Mouse (Mus musculus) T-helper 17 cell (primary cell): ENCODE data around the gene AC109138.7.

Source experiments
- in situ Hi-C, 2 experiments: fragments of 300-600 bp; cut with MboI, MseI; formaldehyde crosslinking; loops; 1 replicate in 1 of 2; 2 replicates in 1 of 2; pipeline ENCODE4 v1.15.1; 2025; ENCODE audit warnings: high pct_unique_total_duplicates in 2 of 2

The AC109138.7 gene

GRCm38 (mm10) chr19:4192251-4192985 is 21.7 kb upstream of the AC109138.7 start:
- in situ Hi-C loops = no loop called here

GRCm38 (mm10) chr19:4193129-4193528 is 21.0 kb upstream of the AC109138.7 start:
- in situ Hi-C loops = no loop called here

- in situ Hi-C loops = no loop called here
Measured at GRCm38 (mm10) chr19:4194021-4194724, 20.0 kb upstream of the AC109138.7 start.

GRCm38 (mm10) chr19:4194776-4195650 is 19.1 kb upstream of the AC109138.7 start:
- in situ Hi-C loops = no loop called here

GRCm38 (mm10) chr19:4196048-4196447 is 18.1 kb upstream of the AC109138.7 start:
- in situ Hi-C loops = no loop called here

GRCm38 (mm10) chr19:4196548-4196947 is 17.6 kb upstream of the AC109138.7 start:
- in situ Hi-C loops = no loop called here

- in situ Hi-C loops = no loop called here
Measured at GRCm38 (mm10) chr19:4197180-4197579, 17.0 kb upstream of the AC109138.7 start.

- in situ Hi-C loops = no loop called here
Measured at GRCm38 (mm10) chr19:4201291-4201909, 12.8 kb upstream of the AC109138.7 start, which contains the start of gene Rad9a. Gene Rad9a, minus strand, starts transcription at chr19:4201662.

GRCm38 (mm10) chr19:4202149-4202548 is 12.0 kb upstream of the AC109138.7 start:
- in situ Hi-C loops = no loop called here

GRCm38 (mm10) chr19:4203148-4203547 is 11.0 kb upstream of the AC109138.7 start:
- in situ Hi-C loops = no loop called here

- in situ Hi-C loops = no loop called here
Measured at GRCm38 (mm10) chr19:4203604-4204326, 10.4 kb upstream of the AC109138.7 start.

- in situ Hi-C loops = loop anchor here in 1 of 2 experiments (5.0 kb wide), 1 partner anchor 37 kb away; no protein-coding TSS in a partner anchor
Measured at GRCm38 (mm10) chr19:4204889-4205288, 9.3 kb upstream of the AC109138.7 start.

- in situ Hi-C loops = loop anchor here in 1 of 2 experiments (5.0 kb wide), 1 partner anchor 35 kb away; no protein-coding TSS in a partner anchor
Measured at GRCm38 (mm10) chr19:4206971-4207370, 7.2 kb upstream of the AC109138.7 start.

- in situ Hi-C loops = loop anchor here in 1 of 2 experiments (5.0 kb wide), 1 partner anchor 34 kb away; no protein-coding TSS in a partner anchor
Measured at GRCm38 (mm10) chr19:4208563-4208962, 5.6 kb upstream of the AC109138.7 start.

- in situ Hi-C loops = no loop called here
Measured at GRCm38 (mm10) chr19:4211891-4212588, 2.1 kb upstream of the AC109138.7 start.

GRCm38 (mm10) chr19:4213524-4213974 is 608 bp upstream of the AC109138.7 start:
- in situ Hi-C loops = no loop called here

- in situ Hi-C loops = no loop called here
Measured at GRCm38 (mm10) chr19:4214771-4215450, 754 bp downstream of the AC109138.7 start.

GRCm38 (mm10) chr19:4215451-4215840 is 1.3 kb downstream of the AC109138.7 start:
- in situ Hi-C loops = no loop called here

GRCm38 (mm10) chr19:4216041-4216685 is 2.0 kb downstream of the AC109138.7 start:
- in situ Hi-C loops = no loop called here
